Mouse (Mus musculus) liver, adult 2 months (tissue): ENCODE measurements around the gene Serpinb6c.

Experiments used
- CTCF ChIP-seq: fragments of 200-500 bp; IDR thresholded peaks from 2 replicates; pipeline ENCODE4 v1.5.1; 2011; ENCODE audit warnings: low read depth, low read length, control low read depth
- POLR2A ChIP-seq: fragments of 200-500 bp; IDR thresholded peaks from 2 replicates; pipeline ENCODE4 v1.6.1; 2011; ENCODE audit warnings: low read length, control low read depth; ENCODE audit not compliant: insufficient read depth; ENCODE audit errors: extremely low read depth

- no peak for TF ChIP-seq POLR2A
- no peak for TF ChIP-seq CTCF
Observed at GRCm38 (mm10) chr13:33906821-33907220, 1.3 kb upstream of the Serpinb6c start.
